Mouse (Mus musculus): ENCODE results near the gene Bean1. TPM values are rescaled to one million over a fixed set of nuclear protein-coding genes. Genes with fewer than 3 reads are reported as not detected.

Bean1 gene
- total RNA-seq, 1 experiment: 0.09 TPM

DNA sequence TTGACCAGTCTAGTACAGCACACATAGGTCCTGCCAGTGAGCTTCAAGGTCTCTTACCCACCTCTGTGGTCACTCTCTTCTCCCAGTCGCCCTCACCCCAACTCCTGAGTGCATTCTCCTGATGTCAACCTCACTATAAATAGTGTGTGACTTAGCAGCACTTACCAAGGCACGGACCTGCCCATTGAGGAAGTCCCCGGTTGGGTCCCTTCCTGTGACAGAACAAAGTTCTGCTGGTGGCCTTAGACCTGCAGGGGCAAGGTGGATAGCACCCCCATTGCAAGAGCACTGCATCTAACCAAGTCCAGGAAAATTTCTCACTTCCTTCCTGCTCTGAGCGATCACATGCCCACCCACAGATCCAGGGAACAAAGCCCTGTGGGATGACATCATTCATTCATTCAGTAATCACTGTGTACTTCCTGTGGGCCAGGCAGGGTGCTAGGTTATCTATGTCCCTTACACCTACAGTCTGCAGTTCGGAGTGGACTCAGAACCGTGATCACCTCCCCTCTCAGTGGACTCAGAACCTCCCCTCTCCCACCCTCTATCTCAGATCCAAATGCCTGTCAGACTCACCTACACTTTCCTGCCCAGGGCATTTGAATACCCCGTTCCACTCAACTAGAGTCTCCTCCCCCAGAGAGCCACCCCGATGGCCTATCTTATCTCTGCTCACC is 5.7 kb downstream of the Bean1 start:
- no peak overlapping the region for H3K4me3 ChIP-seq (ENCODE audit: insufficient read depth in 1 of 2, low read depth in 1 of 2, low read length in 2 of 2, poor library complexity in 1 of 2, severe bottlenecking in 1 of 2)
- 0 out of 4 replicates have a peak, but pooled peaks cover 0 to 2% of the 10 kb centered on the region in 2 experiments for H3K4me1 ChIP-seq (ENCODE audit: control insufficient read depth in 2 of 2, insufficient read depth in 2 of 2, low read length in 2 of 2, poor library complexity in 1 of 2)
- H3K36me3 ChIP-seq (ENCODE audit: control insufficient read depth, insufficient read depth, low read length, poor library complexity, severe bottlenecking): no peaks in the 10 kb centered on the region
- no peak overlapping the region for H3K9ac ChIP-seq (ENCODE audit: insufficient read depth, low read depth, low read length, poor library complexity, severe bottlenecking)
- DNase-seq (ENCODE audit: low read depth, low spot score): no peak
- H3K9me3 ChIP-seq (ENCODE audit: control insufficient read depth, insufficient read depth, low read depth, low read length): no peaks in the 10 kb centered on the region
- no peak overlapping the region for H3K27ac ChIP-seq (ENCODE audit: insufficient read depth, low read depth, low read length, poor library complexity, severe bottlenecking)
- TF ChIP-seq HCFC1 (IDR thresholded peaks at IDR 0.05; ENCODE audit: borderline replicate concordance, insufficient read depth, low read length): no peak
- TF ChIP-seq ZNF384 (IDR thresholded peaks at IDR 0.05; ENCODE audit: low read depth, low read length): no peak
- no peak for TF ChIP-seq CHD2 (IDR thresholded peaks at IDR 0.05; ENCODE audit: low read depth, low read length)
- no peak for TF ChIP-seq MAFK (IDR thresholded peaks at IDR 0.05; ENCODE audit: insufficient read depth, low read depth, low read length)
- in situ Hi-C loops (cut with MboI; ENCODE audit: low sequenced_read_pairs in 2 of 2, unreplicated experiment in 2 of 2): no loop called here

- no peaks in the 10 kb centered on the region for H3K9me3 ChIP-seq (ENCODE audit: control insufficient read depth, insufficient read depth, low read depth, low read length)
Observed at GRCm38 (mm10) chr8:104177054-104177453, 6.8 kb downstream of the Bean1 start.

DNA sequence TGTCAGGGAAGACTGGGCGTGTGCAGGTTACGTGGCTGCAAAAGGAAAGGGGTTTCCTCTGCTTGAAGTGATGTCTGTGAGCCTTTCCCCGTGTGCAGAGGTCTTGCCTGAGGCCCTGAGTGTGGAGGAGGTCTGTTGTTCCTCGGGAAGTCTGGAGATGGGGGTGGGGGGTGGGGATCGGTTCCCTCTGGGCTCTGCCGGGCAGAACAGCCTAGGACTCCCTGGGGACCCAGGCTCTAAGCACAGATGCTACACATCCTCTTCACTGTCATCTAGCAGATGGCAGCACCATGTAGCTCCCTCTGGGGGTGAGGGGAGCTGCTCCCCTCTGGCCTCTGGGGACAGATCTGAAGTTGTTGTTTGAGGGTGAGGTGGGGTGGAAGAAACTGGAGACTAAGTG is 14.7 kb downstream of the Bean1 start:
- no peak for DNase-seq (ENCODE audit: low read depth, low spot score)
- Histone ChIP-seq H3K27ac (ENCODE audit: insufficient read depth, low read depth, low read length, poor library complexity, severe bottlenecking) (no peak overlapping the region), H3K9ac (ENCODE audit: insufficient read depth, low read depth, low read length, poor library complexity, severe bottlenecking) (no peak overlapping the region), H3K4me1 (ENCODE audit: control insufficient read depth in 2 of 2, insufficient read depth in 2 of 2, low read length in 2 of 2, poor library complexity in 1 of 2) (no peaks in the 10 kb centered on the region), H3K36me3 (ENCODE audit: control insufficient read depth, insufficient read depth, low read length, poor library complexity, severe bottlenecking) (no peaks in the 10 kb centered on the region), H3K4me3 (ENCODE audit: insufficient read depth in 1 of 2, low read depth in 1 of 2, low read length in 2 of 2, poor library complexity in 1 of 2, severe bottlenecking in 1 of 2) (no peak overlapping the region), H3K9me3 (ENCODE audit: control insufficient read depth, insufficient read depth, low read depth, low read length) (no peaks in the 10 kb centered on the region)
- in situ Hi-C loops (cut with MboI; ENCODE audit: low sequenced_read_pairs in 2 of 2, unreplicated experiment in 2 of 2): no loop called here
- no peak for TF ChIP-seq ZC3H11A (IDR thresholded peaks at IDR 0.05; ENCODE audit: borderline replicate concordance, low read depth, low read length)
- TF ChIP-seq MAFK (IDR thresholded peaks at IDR 0.05; ENCODE audit: insufficient read depth, low read depth, low read length): no peak
- TF ChIP-seq ZNF384 (IDR thresholded peaks at IDR 0.05; ENCODE audit: low read depth, low read length): no peak
- no peak for TF ChIP-seq HCFC1 (IDR thresholded peaks at IDR 0.05; ENCODE audit: borderline replicate concordance, insufficient read depth, low read length)
- TF ChIP-seq CHD2 (IDR thresholded peaks at IDR 0.05; ENCODE audit: low read depth, low read length): no peak

More at GRCm38 (mm10) chr8:104177054-104177453, 6.8 kb downstream of the Bean1 start:
- no peak overlapping the region for H3K9ac ChIP-seq (ENCODE audit: insufficient read depth, low read depth, low read length, poor library complexity, severe bottlenecking)
- H3K36me3 ChIP-seq (ENCODE audit: control insufficient read depth, insufficient read depth, low read length, poor library complexity, severe bottlenecking): no peaks in the 10 kb centered on the region
- TF ChIP-seq ZC3H11A (IDR thresholded peaks at IDR 0.05; ENCODE audit: borderline replicate concordance, low read depth, low read length) (no peak), CHD2 (IDR thresholded peaks at IDR 0.05; ENCODE audit: low read depth, low read length) (no peak), ZNF384 (IDR thresholded peaks at IDR 0.05; ENCODE audit: low read depth, low read length) (no peak), MAFK (IDR thresholded peaks at IDR 0.05; ENCODE audit: insufficient read depth, low read depth, low read length) (no peak), HCFC1 (IDR thresholded peaks at IDR 0.05; ENCODE audit: borderline replicate concordance, insufficient read depth, low read length) (no peak)
- H3K27ac ChIP-seq (ENCODE audit: insufficient read depth, low read depth, low read length, poor library complexity, severe bottlenecking): no peak overlapping the region
- in situ Hi-C loops (cut with MboI; ENCODE audit: low sequenced_read_pairs in 2 of 2, unreplicated experiment in 2 of 2): no loop called here
- no peak overlapping the region for H3K4me3 ChIP-seq (ENCODE audit: insufficient read depth in 1 of 2, low read depth in 1 of 2, low read length in 2 of 2, poor library complexity in 1 of 2, severe bottlenecking in 1 of 2)
- DNase-seq (ENCODE audit: low read depth, low spot score): no peak
- no peaks in the 10 kb centered on the region for H3K4me1 ChIP-seq (ENCODE audit: control insufficient read depth in 2 of 2, insufficient read depth in 2 of 2, low read length in 2 of 2, poor library complexity in 1 of 2)

DNA sequence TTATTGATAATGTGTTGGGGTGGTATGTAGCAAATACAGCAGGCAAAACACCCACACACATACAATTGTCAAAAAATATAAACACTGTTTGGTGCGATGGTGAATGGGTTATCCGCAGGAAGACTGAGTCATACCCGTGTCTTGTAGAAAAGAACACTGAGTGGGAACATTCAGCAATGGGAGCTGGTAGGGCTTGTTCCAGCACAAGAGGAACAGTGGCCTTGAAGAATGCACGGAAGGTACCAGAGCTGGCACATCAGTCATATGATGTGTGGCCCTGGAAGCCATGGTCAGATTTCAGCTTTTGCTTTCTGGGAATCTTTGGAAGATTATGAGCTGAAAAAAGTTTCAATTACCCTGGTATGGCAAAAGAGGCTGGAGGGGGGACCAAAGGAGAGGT is 16.6 kb downstream of the Bean1 start:
- in situ Hi-C loops (cut with MboI; ENCODE audit: low sequenced_read_pairs in 2 of 2, unreplicated experiment in 2 of 2): no loop called here
- no peak overlapping the region for H3K9ac ChIP-seq (ENCODE audit: insufficient read depth, low read depth, low read length, poor library complexity, severe bottlenecking)

More for the DNA sequence above, 16.6 kb downstream of the Bean1 start:
- Histone ChIP-seq H3K9me3 (ENCODE audit: control insufficient read depth, insufficient read depth, low read depth, low read length) (no peaks in the 10 kb centered on the region), H3K4me3 (ENCODE audit: insufficient read depth in 1 of 2, low read depth in 1 of 2, low read length in 2 of 2, poor library complexity in 1 of 2, severe bottlenecking in 1 of 2) (no peak overlapping the region), H3K27ac (ENCODE audit: insufficient read depth, low read depth, low read length, poor library complexity, severe bottlenecking) (no peak overlapping the region), H3K4me1 (ENCODE audit: control insufficient read depth in 2 of 2, insufficient read depth in 2 of 2, low read length in 2 of 2, poor library complexity in 1 of 2) (no peaks in the 10 kb centered on the region), H3K36me3 (ENCODE audit: control insufficient read depth, insufficient read depth, low read length, poor library complexity, severe bottlenecking) (no peaks in the 10 kb centered on the region)
- no peak for TF ChIP-seq ZC3H11A (IDR thresholded peaks at IDR 0.05; ENCODE audit: borderline replicate concordance, low read depth, low read length)
- TF ChIP-seq HCFC1 (IDR thresholded peaks at IDR 0.05; ENCODE audit: borderline replicate concordance, insufficient read depth, low read length): no peak
- TF ChIP-seq CHD2 (IDR thresholded peaks at IDR 0.05; ENCODE audit: low read depth, low read length): no peak
- TF ChIP-seq MAFK (IDR thresholded peaks at IDR 0.05; ENCODE audit: insufficient read depth, low read depth, low read length): no peak
- no peak for TF ChIP-seq ZNF384 (IDR thresholded peaks at IDR 0.05; ENCODE audit: low read depth, low read length)
- no peak for DNase-seq (ENCODE audit: low read depth, low spot score)
